Mouse (Mus musculus) brain, embryonic 18.5 days (tissue): ENCODE results near the gene Stard10.

Source experiments
- DNase-seq: peaks from one replicate; pipeline ENCODE4 v3.0.0-alpha.2; 2012; ENCODE audit warnings: low read depth, low spot score

Gene Stard10

GRCm38 (mm10) chr7:101302691-101303090 is 14.2 kb upstream of the Stard10 start:
- no peak for DNase-seq

GRCm38 (mm10) chr7:101306841-101307240 is 10.0 kb upstream of the Stard10 start:
- no peak for DNase-seq

GRCm38 (mm10) chr7:101309985-101310326 is 6.9 kb upstream of the Stard10 start:
- no peak for DNase-seq

- DNase-seq = peak; percentile 94
Observed at GRCm38 (mm10) chr7:101310327-101311028, 6.4 kb upstream of the Stard10 start.

GRCm38 (mm10) chr7:101311061-101311460 is 5.8 kb upstream of the Stard10 start:
- no peak for DNase-seq

GRCm38 (mm10) chr7:101313033-101313432 is 3.9 kb upstream of the Stard10 start:
- DNase-seq = no peak

- DNase-seq = no peak
Observed at GRCm38 (mm10) chr7:101314396-101314795, 2.5 kb upstream of the Stard10 start.

GRCm38 (mm10) chr7:101315699-101316098 is 1.2 kb upstream of the Stard10 start:
- DNase-seq = no peak

GRCm38 (mm10) chr7:101316591-101317001 is 290 bp upstream of the Stard10 start:
- no peak for DNase-seq

GRCm38 (mm10) chr7:101318848-101319247 is 2.0 kb downstream of the Stard10 start:
- no peak for DNase-seq

- no peak for DNase-seq
Observed at GRCm38 (mm10) chr7:101319796-101320195, 2.9 kb downstream of the Stard10 start.

GRCm38 (mm10) chr7:101320399-101321217 is 3.7 kb downstream of the Stard10 start:
- DNase-seq = no peak

- no peak for DNase-seq
Observed at GRCm38 (mm10) chr7:101321218-101321827, 4.4 kb downstream of the Stard10 start.

GRCm38 (mm10) chr7:101323141-101323594 is 6.3 kb downstream of the Stard10 start:
- DNase-seq = no peak

- no peak for DNase-seq
Observed at GRCm38 (mm10) chr7:101324142-101324962, 7.5 kb downstream of the Stard10 start.

- DNase-seq = no peak
Observed at GRCm38 (mm10) chr7:101326006-101326405, 9.1 kb downstream of the Stard10 start.

- no peak for DNase-seq
Observed at GRCm38 (mm10) chr7:101327263-101327662, 10.4 kb downstream of the Stard10 start.

GRCm38 (mm10) chr7:101327786-101328185 is 10.9 kb downstream of the Stard10 start:
- DNase-seq = no peak

GRCm38 (mm10) chr7:101328621-101329158 is 11.8 kb downstream of the Stard10 start:
- no peak for DNase-seq

- DNase-seq = no peak
Observed at GRCm38 (mm10) chr7:101329606-101330005, 12.7 kb downstream of the Stard10 start.
